Mouse (Mus musculus) liver, embryonic 15.5 days (tissue): ENCODE data around the gene Fbxl18. TPM values are rescaled to one million over a fixed set of nuclear protein-coding genes. Genes with fewer than 3 reads are reported as not detected.

ENCODE experiments used
- ATAC-seq: fragments of 200-750 bp; cut with Nextera tagmentation; 2 replicates; pipeline ENCODE4 v1.8.0; 2017; ENCODE audit warnings: moderate number of reproducible peaks, mild to moderate bottlenecking, moderate library complexity; ENCODE audit not compliant: insufficient read depth
- H3K27ac ChIP-seq: fragments of 300-500 bp; sonication (generic); replicated peaks from 2 replicates; pipeline ENCODE4 v1.5.1; 2015; ENCODE audit warnings: mild to moderate bottlenecking, inconsistent platforms
- H3K27me3 ChIP-seq: fragments of 300-500 bp; sonication (generic); 2 replicates; pipeline ENCODE4 v1.6.1; 2015; ENCODE audit warnings: mild to moderate bottlenecking, inconsistent platforms
- H3K36me3 ChIP-seq: fragments of 300-500 bp; sonication (generic); replicated peaks from 2 replicates; pipeline ENCODE4 v1.6.1; 2015; ENCODE audit warnings: moderate library complexity, mild to moderate bottlenecking, inconsistent platforms
- H3K4me1 ChIP-seq: fragments of 300-500 bp; sonication (generic); replicated peaks from 2 replicates; pipeline ENCODE4 v1.6.1; 2015; ENCODE audit warnings: inconsistent platforms
- H3K4me2 ChIP-seq: fragments of 300-500 bp; sonication (generic); 2 replicates; pipeline ENCODE4 v1.6.1; 2015; ENCODE audit warnings: moderate library complexity, mild to moderate bottlenecking, inconsistent platforms
- H3K4me3 ChIP-seq: fragments of 300-500 bp; sonication (generic); replicated peaks from 2 replicates; pipeline ENCODE4 v1.5.1; 2015; ENCODE audit warnings: mild to moderate bottlenecking, inconsistent platforms
- H3K9ac ChIP-seq: fragments of 300-500 bp; sonication (generic); 2 replicates; pipeline ENCODE4 v1.6.1; 2015; ENCODE audit warnings: moderate library complexity, mild to moderate bottlenecking, inconsistent platforms
- H3K9me3 ChIP-seq: fragments of 300-500 bp; sonication (generic); replicated peaks from 2 replicates; pipeline ENCODE4 v1.6.1; 2016; ENCODE audit warnings: inconsistent platforms
- WGBS: fragments of 180-500 bp; shearing (Covaris S2); methylation state at CpG from one replicate; pipeline ENCODE4 v1.1.7; 2015; ENCODE audit warnings: mixed read lengths; ENCODE audit not compliant: insufficient replicate concordance; 5-methylcytosine and 5-hydroxymethylcytosine counted together
- polyA plus RNA-seq: library from polyadenylated mRNA; unstranded; fragments of >200 nt; fragmentation: Nextera tagmentation; extraction: Ambion mirVana; gene quantifications from 2 replicates; pipeline ENCODE4 v1.2.1, GENCODE M21; 2015

Gene Fbxl18
- polyA plus RNA-seq, 1 experiment from 2014 or later, result 3.3 TPM

DNA sequence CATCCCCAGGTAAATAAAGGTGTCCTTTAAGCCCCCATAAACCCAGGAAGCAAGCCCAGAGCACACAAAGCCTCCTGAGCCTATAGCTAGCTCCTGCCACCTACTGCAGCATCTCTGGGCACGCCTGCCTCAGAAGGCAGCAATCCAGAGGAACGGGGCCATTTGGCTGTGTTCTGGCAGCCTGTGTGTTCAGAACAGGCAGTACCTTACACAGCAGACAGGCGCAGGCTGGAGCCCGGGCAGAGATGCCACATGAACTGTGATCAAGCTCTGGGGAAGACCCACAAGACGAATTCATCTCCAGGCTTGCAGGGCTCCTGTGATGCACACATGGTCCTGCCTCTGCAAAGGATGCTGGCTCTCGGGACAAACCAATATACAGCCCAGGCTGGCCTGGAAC, 15.0 kb downstream of the Fbxl18 start:
- H3K4me3 ChIP-seq, result no peak overlapping the region
- no peaks in the 10 kb centered on the region for H3K27me3 ChIP-seq
- WGBS, result 69% methylated on average over 6 of the region's 6 CpGs
- peaks cover 37% of the 10 kb centered on the region for H3K4me1 ChIP-seq
- no peak for ATAC-seq
- no peaks in the 10 kb centered on the region for H3K9me3 ChIP-seq
- H3K27ac ChIP-seq, result no peak overlapping the region
- no peak overlapping the region for H3K9ac ChIP-seq
- H3K4me2 ChIP-seq, result no peak overlapping the region
- peaks cover 17% of the 10 kb centered on the region for H3K36me3 ChIP-seq

DNA sequence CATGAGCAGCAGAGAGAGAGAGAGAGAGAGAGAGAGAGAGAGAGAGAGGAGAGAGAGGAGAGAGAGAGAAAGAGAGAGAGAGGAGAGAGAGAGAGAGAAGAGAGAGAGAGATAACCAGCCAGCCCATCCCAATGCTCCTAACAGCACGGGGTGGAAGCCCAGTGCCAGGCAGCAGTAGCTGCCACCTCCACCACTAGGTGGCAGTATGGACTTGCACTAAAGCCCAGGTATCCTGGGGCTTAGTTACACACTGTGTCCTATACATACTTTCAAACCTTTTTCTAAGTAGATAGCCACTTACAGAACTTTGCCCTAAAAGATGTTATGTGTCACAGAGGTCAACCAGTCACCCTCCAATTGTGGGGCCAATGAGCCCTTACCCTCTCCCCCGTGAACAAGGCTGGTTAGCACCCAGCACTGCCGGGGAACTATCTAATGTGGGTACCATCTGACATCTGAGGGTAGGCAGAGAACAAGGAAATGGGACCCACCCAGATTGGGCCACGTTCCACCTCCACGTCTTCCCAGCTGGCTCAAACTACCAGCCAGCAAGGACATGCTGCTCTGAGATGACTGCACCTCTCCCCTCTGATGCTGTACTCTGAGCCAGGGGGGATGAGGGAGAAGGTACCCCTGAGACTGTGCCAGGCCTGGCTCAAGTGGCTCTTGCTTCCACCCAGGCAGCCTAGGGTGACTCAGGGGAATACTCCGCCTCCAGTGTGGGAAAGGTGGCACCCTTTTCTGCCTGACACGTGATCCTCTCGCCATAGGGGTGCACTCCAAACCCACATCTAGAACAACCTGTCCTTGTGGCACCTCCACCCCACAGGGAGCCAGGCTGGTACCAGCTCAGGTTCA, 15.7 kb downstream of the Fbxl18 start:
- no peak overlapping the region for H3K4me3 ChIP-seq
- ATAC-seq, result peak; percentile 69
- H3K9ac ChIP-seq, result no peak overlapping the region
- no peak overlapping the region for H3K27ac ChIP-seq
- peaks cover 37% of the 10 kb centered on the region for H3K4me1 ChIP-seq
- H3K27me3 ChIP-seq, result no peaks in the 10 kb centered on the region
- no peaks in the 10 kb centered on the region for H3K9me3 ChIP-seq
- 46% methylated on average over 8 of the region's 8 CpGs for WGBS
- H3K4me2 ChIP-seq, result no peak overlapping the region
- H3K36me3 ChIP-seq, result peaks cover 10% of the 10 kb centered on the region; the same call in 1 of the 2 replicates

DNA sequence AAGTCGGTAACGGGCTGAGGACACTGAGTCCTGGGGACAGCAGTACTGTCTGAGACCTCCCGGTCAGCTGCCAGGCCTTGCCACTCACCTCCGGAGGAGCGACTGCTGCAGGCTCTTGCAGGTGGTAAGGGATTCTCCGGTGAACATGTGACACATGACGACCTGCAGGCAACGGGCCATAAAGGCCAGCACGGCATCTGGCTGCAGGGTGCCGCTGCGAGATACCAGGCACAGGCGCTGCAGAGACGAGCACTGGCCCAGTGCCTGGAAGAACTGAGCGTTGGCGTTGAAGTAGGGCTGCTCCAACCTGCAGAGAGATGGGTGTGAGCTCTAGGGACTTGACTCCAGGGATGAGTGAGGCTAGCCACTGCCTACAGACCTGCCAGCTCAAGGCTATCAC, 16.7 kb downstream of the Fbxl18 start:
- H3K4me2 ChIP-seq, result no peak overlapping the region
- H3K9ac ChIP-seq, result no peak overlapping the region
- no peak for ATAC-seq
- H3K4me3 ChIP-seq, result no peak overlapping the region
- peaks cover 37% of the 10 kb centered on the region for H3K4me1 ChIP-seq
- 80% methylated on average over 15 of the region's 15 CpGs for WGBS
- H3K36me3 ChIP-seq, result peaks cover 7% of the 10 kb centered on the region; the same call in 1 of the 2 replicates
- H3K27me3 ChIP-seq, result no peaks in the 10 kb centered on the region
- no peaks in the 10 kb centered on the region for H3K9me3 ChIP-seq
- no peak overlapping the region for H3K27ac ChIP-seq

DNA sequence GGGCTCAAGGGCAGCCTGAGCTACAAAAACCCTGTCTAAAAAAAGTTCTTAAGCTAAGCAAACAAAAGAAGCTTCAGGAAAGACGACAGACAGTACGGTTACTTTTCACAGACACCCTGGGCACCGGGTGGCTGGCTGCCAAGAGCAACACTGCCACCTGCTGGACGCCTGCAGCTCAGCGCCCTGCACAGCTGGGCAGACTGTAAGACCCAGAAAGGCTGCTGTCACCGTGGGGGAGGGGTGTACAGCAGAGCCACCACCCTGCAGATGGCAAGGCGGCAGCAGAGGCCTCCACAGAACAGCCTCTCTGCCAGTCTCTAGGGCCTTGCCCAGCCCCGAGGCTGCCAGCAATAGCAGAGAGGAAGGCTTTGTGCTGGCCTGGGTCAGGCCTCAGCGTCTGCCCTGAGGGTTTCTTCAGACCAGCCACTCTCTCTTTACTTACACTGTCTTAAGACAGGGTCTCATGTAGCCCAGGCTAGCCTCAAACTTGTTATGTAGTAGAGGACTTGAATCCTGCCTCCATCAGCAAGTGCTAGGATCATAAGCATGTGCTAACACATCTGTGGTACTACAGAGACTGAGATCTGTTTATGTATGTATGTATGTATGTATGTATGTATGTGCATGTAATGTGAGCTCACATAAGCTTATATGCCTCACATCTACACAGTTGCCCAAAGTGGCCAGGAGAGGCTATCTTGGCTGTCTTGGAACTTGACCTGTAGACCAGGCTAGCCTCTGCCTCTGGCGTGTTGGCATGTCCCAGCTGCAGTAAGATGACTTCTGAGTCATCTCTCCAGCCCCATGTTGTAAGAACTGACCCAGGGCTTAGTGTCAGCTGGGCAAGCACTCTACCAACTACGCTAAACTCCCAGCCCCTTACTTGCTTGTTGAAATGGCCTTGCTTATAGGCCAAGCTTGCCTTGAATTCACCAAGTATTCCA, 17.6 kb downstream of the Fbxl18 start:
- 0 out of 2 replicates have a peak, but pooled peaks have one; percentile 41 for ATAC-seq
- H3K4me3 ChIP-seq, result no peak overlapping the region
- 25% methylated on average over 11 of the region's 11 CpGs for WGBS
- H3K9me3 ChIP-seq, result no peaks in the 10 kb centered on the region
- H3K9ac ChIP-seq, result no peak overlapping the region
- no peak overlapping the region for H3K27ac ChIP-seq
- H3K27me3 ChIP-seq, result no peaks in the 10 kb centered on the region
- peaks cover 37% of the 10 kb centered on the region for H3K4me1 ChIP-seq
- peaks cover 7% of the 10 kb centered on the region; the same call in 1 of the 2 replicates for H3K36me3 ChIP-seq
- H3K4me2 ChIP-seq, result no peak overlapping the region

DNA sequence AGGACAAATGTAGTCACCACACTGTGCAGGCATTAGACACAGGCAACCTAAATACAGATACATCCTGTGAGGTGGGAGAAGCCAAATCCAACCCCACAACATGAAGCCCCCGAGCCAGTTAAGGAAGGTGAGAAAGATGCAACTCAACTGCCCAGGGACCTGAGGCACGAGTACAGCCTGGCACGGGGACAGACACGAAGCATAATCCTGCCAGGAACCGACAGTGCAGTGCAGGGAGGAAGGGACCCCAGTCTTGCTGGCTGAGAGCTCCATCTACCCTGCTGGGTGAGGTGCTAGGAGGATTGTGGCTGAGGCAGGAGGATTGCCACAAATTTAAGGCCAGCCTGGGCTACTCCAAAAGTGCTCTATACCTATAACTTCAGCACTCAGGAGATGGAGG, 18.3 kb downstream of the Fbxl18 start:
- H3K4me2 ChIP-seq, result no peak overlapping the region
- peaks cover 34% of the 10 kb centered on the region for H3K4me1 ChIP-seq
- 72% methylated on average over 5 of the region's 5 CpGs for WGBS
- no peaks in the 10 kb centered on the region for H3K9me3 ChIP-seq
- H3K27ac ChIP-seq, result no peak overlapping the region
- no peak for ATAC-seq
- H3K27me3 ChIP-seq, result no peaks in the 10 kb centered on the region
- no peak overlapping the region for H3K4me3 ChIP-seq
- no peak overlapping the region for H3K9ac ChIP-seq
- peaks cover 12% of the 10 kb centered on the region; the same call in 1 of the 2 replicates for H3K36me3 ChIP-seq

DNA sequence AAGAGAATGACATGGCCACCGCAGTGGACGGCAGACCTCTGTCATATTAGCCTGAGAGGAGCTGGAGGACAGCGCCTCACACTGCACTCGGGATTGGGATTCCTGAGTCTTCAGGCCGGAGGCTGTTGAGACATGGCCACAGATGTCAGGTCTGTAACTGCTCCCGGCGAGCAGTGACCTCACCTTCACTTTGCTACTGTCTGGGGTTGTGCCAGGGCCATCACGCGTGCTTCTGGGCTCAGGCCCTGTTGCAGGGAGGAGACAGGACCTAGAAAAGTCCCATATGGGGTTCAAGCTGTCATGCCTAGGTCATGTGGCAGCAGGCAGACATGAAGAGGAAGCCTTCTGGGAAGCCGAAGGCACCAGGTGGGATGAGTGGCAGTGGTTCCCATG, 19.7 kb downstream of the Fbxl18 start:
- H3K9me3 ChIP-seq, result no peaks in the 10 kb centered on the region
- ATAC-seq, result no peak
- H3K4me2 ChIP-seq, result no peak overlapping the region
- peaks cover 14% of the 10 kb centered on the region; the same call in 1 of the 2 replicates for H3K36me3 ChIP-seq
- H3K9ac ChIP-seq, result no peak overlapping the region
- H3K4me1 ChIP-seq, result peaks cover 21% of the 10 kb centered on the region
- WGBS, result 85% methylated on average over 10 of the region's 10 CpGs
- no peak overlapping the region for H3K27ac ChIP-seq
- H3K27me3 ChIP-seq, result no peaks in the 10 kb centered on the region
- no peak overlapping the region for H3K4me3 ChIP-seq

DNA sequence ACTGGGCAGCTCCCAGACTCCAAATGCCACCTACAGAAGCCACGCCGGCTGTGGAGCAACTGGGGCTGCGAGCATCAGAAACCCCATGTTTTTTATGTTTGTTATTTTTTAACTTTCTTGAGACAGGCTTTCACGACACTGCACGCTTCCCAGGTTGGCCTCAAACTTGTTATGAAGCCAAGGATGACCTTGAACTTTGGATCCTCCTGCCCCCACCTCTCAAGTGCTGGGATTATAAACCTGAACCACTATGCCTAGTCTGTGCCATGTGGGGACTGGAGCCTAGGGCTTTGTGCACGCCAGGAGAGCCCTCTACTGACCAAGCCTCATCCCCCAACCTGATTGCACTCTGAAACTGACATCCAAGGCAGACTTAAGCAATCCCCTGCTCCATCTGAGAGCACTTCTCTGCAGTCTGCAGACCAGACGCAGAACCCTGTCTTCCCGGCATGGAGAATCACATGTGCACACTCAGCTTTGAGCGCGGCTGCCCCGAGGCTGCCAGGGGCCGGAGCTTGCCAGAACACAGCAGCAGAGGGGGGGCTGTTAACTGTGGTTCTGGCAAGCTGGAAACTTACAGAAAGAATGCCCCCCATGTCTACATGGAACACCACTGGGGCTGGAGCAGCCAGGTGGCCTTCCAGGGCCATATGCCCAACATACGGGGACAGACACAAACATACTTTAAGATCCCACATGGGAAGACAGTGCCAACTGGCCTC, 20.3 kb downstream of the Fbxl18 start:
- Histone ChIP-seq H3K27ac (no peak overlapping the region), H3K4me2 (no peak overlapping the region), H3K9ac (no peak overlapping the region), H3K36me3 (peaks cover 14% of the 10 kb centered on the region; the same call in 1 of the 2 replicates), H3K27me3 (no peaks in the 10 kb centered on the region), H3K9me3 (no peaks in the 10 kb centered on the region), H3K4me3 (no peak overlapping the region), H3K4me1 (peaks cover 15% of the 10 kb centered on the region)
- WGBS, result 83% methylated on average over 13 of the region's 13 CpGs
- no peak for ATAC-seq

DNA sequence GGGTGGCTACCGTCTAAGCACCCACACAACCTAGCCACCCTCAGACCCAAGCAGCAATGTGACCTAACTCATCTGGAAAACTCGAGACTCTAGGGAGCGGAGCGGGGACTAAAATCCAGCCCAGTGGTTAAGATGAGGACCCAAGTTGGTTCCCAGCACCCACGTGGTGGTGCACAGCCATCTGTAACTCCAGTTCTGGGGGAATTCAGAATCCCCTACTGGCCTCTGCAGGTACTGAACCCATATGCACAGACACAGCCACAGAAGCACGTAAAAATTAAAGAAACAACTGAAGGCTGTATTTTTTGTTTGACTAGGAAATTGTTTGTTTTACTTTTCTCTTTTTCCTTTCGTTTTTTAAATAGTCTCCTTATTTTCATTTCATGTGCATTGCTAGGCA, 21.5 kb downstream of the Fbxl18 start:
- Histone ChIP-seq H3K4me3 (no peak overlapping the region), H3K36me3 (peaks cover 14% of the 10 kb centered on the region; the same call in 1 of the 2 replicates), H3K27me3 (no peaks in the 10 kb centered on the region), H3K27ac (no peak overlapping the region), H3K9me3 (no peaks in the 10 kb centered on the region), H3K4me1 (peaks cover 5% of the 10 kb centered on the region; the same call in 1 of the 2 replicates), H3K9ac (no peak overlapping the region), H3K4me2 (no peak overlapping the region)
- 75% methylated on average over 7 of the region's 7 CpGs for WGBS
- no peak for ATAC-seq

DNA sequence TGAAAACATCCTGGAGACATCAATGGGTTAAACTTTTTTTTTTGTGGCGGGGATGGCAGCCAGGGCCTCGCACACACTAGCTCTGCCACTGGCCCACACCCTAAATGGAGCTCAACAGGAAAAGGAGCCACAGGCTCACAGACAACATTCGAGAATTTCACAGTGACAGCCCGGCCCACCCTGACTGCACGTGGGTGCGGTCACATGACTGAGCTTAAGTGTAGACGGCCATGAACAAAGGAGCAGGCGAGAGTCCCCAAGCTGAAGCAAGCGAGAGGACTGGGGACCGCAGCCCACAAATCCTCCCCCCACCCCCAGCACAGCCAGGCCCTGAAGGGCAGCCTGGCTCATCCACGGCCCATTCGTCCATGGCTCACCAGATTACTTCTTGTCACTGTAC, 23.5 kb downstream of the Fbxl18 start:
- no peak for ATAC-seq
- H3K36me3 ChIP-seq, result peaks cover 8% of the 10 kb centered on the region; the same call in 1 of the 2 replicates
- no peak overlapping the region for H3K9ac ChIP-seq
- no peak overlapping the region for H3K4me3 ChIP-seq
- no peak overlapping the region for H3K27ac ChIP-seq
- no peaks in the 10 kb centered on the region for H3K27me3 ChIP-seq
- no peak overlapping the region for H3K4me2 ChIP-seq
- no peaks in the 10 kb centered on the region for H3K4me1 ChIP-seq
- no peaks in the 10 kb centered on the region for H3K9me3 ChIP-seq
- WGBS, result 67% methylated on average over 12 of the region's 12 CpGs

DNA sequence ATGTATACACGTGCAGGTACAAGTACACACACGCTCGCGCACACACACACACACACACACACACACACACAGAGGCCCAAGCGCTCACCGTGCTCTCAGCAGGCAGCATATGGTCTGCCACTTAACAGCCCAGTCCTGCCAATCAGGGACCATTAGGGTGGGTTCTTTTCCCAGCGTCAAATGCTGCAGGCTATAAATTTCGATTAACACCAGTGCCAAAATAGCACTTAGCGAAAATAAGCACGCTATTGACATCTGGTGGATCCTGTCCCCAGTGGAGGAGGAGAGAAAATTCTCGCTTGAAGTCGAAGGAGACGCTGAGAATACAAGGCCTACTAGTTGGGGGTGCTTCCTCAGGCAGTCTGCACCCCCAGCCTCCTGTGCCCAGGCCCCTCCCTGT, 25.8 kb downstream of the Fbxl18 start:
- Histone ChIP-seq H3K27ac (no peak overlapping the region), H3K9ac (no peak overlapping the region), H3K4me1 (no peaks in the 10 kb centered on the region), H3K4me3 (no peak overlapping the region), H3K9me3 (no peaks in the 10 kb centered on the region), H3K27me3 (no peaks in the 10 kb centered on the region), H3K36me3 (peaks cover 8% of the 10 kb centered on the region; the same call in 1 of the 2 replicates), H3K4me2 (no peak overlapping the region)
- 85% methylated on average over 13 of the region's 13 CpGs for WGBS
- no peak for ATAC-seq
